Mouse (Mus musculus) naive thymus-derived CD4-positive, alpha-beta T cell, adult 2 months (primary cell): ENCODE measurements around the gene Bphl.
"Not testable (repeated sequence)": the region's sequence is repeated elsewhere in the genome, so short reads cannot be mapped to it uniquely, and the experiment has no call there.

Source experiments
- DNase-seq: peaks from one replicate; pipeline ENCODE4 v3.0.0-alpha.2; 2011; ENCODE audit warnings: low read depth

The Bphl gene

DNA sequence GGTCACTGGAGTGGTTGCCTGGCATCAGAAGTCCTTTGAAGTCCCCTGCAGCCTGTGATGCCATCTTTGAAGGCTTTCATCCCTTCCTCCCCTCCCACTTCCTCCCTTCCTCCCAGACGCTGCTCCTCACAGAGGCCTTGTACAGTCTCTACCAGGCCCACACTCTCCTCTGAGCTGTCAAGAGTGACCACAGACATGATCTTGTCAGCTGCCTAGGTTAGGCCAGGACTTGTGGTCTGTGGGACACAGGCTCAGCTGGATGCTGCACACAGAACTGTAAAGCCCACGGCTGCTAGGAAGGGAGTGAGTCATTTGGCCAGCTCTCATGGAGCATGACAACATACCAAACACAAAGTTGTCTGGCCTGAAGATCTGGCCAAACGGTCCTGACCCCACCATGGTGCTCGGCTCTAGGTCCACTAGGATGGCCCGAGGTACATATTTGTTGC, 50.8 kb downstream of the Bphl start:
- DNase-seq: not testable (repeated sequence)

DNA sequence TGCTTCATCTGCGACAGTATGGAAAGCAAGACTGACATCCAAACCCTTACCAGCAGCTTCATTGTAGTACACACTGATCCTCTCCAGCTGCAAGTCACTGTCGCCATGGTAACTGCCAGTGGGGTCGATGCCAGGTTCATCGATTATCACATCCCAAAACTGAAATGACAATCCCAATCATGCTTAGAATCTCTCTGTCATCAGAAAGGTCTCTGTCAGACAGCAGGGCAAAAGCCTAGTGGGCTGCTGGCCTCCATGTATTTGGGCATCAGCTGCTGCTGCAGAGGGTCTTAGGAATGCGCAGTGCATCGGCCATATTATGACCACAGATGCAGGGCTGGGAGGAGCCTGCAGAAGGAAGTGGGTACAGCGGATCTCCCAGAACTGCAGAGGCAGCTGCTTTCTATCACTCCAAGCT, 51.5 kb downstream of the Bphl start:
- DNase-seq: peak; percentile 46

DNA sequence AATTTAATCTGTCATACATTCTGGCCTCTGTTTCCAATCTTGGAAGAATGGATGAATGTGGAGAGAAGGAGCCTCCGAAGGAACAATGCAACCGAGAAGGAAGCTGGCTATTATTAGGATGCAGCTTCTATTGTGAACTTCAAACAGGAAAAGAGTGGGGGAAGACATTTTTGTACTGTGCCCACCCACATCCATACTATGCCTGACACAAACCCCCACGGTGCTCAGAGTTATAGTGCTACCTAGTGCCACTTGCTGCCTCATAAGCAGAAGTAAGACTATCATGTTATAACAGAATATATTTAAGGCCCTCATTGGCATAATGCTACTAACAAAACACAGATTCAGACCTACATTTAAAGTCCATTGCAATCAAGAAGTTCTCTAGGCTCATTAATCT, 52.0 kb downstream of the Bphl start:
- DNase-seq: no peak

DNA sequence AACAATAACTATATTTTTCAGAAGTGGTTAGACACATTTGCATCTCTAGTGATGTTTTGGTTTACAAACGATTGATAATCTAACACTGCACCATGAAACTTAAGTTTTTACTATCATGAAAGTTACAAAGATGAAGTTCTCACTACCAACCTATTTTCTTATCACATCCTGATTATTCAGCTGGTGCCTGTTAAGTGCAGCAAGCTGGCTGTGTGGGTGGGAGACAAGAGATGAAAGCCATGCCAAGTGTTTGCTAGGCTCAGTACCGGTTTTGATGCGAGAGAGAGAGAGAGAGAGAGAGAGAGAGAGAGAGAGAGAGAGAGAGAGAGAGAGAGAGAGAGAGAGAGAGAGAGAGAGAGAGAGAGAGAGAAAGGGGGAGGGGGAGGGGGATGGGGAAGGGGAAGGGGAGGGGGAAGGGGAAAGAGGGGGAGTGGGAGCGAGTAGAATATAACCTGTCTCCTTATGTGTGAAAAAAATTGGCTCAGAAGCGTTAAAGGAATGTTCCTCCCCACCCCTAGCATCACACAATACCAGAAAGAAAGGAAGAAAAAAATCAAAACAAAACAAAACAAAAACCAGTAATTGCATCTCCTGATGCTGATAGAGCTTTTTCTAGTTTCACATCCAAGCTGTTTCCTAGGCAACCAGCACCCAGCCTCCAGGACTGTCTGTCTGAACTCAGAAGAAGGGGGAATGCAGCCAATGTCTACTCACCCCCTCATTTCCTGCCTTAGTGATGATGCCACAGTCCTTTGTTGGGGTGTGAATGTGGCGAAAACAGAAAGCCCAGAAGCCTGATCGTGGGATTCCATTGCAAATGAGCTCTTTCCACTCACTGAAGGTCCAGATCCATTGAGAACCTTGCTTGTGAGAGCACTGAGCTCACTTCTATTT, 58.4 kb downstream of the Bphl start:
- DNase-seq: peak; percentile 79

DNA sequence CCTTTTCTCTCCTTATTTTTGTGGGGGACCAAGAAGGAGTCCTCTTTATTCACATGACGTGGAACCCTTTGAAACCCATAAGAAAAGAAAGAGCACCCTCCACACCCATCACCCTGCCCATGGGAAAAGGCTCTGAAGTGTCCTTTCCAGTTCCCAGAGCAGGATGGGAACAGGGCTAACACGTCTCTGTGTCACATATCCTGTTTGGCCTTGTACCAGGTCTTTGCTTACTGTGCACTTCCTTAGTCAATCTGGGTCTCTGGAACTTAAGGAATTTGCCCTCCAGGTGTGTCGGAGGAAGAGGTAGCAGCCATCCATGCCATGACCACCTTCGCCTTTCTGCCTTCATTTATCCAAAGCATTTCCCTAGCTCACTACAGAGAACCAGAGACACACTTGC, 59.1 kb downstream of the Bphl start:
- DNase-seq: no peak

DNA sequence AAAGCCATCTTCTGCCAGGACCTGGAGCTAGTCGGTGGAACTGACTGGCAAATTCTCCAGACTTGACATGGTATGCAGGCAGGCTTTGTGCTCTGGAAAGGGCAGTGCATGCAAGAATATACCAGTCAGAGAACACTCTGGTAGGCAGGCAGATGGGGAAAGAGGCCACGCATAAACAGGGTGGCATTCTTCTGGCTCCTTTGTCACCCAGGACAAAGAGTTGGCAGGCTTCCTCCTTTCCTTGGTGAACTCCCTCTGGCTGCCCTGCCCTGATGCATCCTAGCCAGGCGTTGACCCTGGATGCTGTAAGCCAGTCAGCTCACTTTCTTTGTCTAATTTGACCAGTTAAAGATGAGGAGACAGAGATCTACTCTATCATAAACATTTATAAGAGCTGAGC, 59.7 kb downstream of the Bphl start:
- DNase-seq: no peak

DNA sequence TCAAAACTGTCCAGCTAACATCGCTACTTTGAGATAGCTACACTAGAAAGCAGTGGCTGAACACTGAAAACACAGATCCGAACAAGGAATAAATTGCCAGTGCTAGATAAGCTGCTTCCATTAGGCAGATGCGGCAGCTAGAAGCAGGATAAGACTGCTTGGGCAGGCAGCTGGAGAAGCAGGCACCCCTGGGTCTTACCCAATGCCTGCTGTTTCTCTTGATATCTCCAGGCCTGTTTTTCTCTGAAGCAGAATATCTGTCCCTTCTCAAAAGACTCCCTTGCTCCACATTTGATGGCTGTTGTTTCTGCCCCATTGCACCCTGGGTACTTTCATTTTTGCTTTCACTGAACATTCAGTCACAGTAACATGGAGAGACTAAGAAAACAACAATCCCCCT, 63.3 kb downstream of the Bphl start:
- no peak for DNase-seq

DNA sequence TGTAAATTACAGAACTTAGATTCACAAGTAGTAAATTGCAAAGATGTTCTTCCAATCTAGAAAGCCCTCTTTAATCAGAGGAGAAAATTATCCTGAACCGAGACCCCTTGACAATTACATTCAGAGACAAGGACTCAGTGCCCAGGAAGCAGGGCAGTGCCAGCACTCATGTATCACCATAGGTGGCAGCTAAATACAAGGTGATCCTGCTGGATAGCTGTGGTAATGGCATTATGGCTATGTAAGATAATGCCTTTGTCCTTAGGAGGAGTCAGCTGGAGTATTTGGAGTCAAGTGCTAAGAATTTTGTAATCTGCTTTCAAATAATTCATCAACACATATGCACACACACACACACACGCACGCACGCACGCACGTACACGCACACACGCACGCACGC, 63.9 kb downstream of the Bphl start:
- no peak for DNase-seq

DNA sequence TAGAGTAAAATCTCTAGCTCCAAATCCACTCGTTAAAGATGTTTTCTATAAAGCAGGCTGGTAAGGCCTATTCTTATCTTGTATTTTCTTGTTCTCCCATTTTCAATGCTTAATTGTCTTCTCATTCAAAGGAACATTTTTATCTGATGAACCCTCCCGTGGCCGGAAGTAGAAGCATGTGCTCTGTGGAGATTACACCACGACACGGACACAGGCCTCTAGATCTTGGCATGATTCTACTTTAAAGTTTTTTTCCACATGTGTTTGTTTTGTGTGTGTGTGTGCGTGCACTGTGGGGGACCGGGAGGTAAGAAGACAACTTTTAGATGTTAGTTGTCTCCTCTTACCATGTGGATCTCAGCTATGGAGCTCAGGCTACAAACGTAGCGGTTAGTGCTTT, 64.5 kb downstream of the Bphl start:
- no peak for DNase-seq

DNA sequence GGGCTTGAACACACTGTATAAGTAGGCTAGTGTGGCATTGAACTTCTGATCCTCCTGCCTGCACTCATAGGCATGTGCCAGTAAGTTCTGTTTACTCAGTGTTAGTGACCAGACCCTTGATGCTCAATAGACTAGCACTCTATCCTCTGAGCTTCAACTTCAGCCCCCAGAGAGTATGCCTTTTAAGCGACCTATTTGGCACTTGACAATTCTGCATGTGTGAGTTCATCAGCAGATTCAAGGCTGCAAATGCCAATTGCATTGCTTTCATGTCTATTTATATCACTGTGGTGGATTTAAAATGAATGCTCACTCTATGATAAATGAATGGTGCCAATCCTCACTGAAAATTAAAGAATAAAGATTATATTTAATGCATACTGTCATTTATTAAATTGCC, 68.0 kb downstream of the Bphl start:
- DNase-seq: no peak

DNA sequence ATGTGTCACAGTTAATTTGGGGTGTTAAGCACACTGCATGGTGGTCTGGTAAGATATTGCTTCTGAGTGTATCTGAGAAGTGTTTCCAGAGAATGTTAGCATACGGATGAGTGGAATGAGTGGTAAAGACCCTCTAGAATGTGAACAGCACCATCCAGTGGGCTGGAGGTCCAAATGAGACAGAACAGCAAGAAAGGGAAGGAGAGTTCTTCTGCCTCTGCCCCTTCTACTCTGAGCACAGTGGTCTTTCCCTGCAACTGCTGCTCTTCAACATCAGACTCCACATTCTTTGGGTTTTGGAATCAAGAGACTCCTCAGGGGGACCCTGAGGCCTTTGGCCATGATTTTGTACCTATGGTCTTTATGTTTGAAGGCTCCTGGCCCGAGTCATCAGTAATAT, 68.9 kb downstream of the Bphl start:
- no peak for DNase-seq

DNA sequence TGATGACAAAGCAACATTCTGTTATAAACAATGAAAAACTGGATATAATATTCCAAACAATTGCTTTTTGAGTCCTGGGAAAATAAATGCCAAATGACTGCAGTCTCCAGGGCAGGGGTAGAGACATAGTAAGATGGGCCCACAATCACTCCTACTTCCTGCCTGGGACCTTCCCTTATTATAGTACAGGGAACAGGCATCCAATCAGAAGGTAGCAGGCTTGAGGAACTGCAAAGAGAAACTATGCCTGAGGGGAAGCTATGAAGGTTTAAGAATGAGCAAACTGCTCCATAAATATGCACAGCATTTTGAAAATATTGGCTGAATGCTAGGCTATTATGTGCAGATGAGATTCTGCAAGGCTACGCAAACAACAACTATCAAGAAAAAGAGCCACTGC, 69.6 kb downstream of the Bphl start:
- no peak for DNase-seq

DNA sequence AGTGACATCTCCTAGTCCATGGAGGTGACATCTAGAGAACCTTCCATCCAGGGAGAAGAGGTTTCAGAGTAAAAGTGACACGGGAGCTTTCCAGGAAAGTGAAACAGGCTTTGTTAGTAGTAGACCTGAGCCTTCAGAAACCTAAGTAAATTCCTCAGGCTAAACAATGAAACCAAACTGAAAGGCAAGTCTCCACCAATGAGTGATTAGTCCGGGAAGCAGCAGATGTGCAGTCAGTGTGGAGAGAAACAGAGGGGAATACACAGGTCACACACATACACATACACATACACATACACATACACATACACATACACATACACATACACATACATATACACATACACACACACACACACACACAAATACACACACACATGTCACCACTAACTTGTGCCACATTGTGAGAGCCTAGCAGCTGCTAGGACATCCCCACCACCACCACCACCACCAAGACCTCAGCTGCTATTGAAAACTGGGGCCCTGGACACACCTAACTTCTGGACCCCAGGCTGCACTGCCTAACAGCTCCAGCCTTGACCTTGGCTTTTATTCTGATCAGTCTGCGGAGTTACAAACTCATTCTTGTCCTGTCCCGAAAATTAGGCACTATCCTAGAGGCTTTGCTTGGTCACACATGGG, 71.8 kb downstream of the Bphl start:
- DNase-seq: no peak

DNA sequence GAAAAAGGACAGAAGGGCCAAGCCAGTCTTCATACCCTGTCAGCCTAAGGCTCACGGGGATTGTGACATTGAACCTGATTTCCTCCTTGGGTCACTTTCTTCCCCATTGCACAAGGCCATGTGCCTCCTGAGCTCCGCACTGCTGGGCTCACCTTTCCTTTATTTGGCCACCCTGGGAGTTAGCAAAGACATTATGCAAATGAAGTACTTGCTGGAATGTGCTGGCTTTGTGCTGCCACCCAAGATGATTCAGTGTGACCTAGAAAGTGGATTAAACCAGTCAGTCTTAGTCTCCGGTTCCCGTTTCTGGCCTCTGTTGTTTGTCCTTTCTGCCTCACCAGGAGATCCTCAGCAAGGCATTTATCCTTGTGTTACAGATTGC, 72.3 kb downstream of the Bphl start:
- no peak for DNase-seq

DNA sequence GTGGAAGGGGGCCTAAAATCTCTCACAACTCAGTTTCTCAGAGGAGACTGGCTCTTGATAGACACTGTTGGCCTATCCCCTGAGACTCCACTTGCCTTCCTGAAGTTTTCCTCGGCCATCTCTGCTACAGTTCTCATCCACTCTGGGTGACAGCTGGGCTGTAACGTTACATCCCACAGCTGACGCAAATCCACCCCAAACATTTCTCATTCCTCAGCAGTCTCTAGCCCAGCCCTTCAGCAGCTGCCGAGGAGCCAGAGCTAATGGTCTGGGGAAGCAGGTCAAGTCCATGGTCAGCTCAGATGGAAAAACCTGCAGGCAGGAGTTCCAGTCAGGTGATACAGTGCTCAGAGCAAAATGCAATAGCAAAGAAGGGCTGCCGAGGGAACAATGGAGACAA, 73.6 kb downstream of the Bphl start:
- DNase-seq: no peak

DNA sequence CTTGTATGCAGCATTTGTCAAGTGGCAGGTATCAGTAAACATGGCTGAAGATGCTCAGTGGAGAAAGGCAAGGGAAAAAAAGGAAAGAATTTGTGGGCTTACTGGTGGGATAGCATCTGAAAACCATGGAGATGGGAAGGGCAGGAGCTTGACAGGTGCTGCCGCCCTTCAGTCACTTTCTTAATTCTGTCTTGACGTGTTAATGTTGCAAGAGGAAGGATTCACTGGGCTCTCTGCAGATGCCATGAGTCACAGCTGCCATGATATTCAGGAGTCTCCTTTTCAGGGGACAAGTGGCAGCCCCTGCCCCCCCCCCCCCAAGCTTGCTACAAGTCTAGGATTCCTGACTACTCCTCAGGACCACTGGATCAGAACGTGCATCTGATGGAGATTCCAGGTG, 74.5 kb downstream of the Bphl start:
- no peak for DNase-seq

DNA sequence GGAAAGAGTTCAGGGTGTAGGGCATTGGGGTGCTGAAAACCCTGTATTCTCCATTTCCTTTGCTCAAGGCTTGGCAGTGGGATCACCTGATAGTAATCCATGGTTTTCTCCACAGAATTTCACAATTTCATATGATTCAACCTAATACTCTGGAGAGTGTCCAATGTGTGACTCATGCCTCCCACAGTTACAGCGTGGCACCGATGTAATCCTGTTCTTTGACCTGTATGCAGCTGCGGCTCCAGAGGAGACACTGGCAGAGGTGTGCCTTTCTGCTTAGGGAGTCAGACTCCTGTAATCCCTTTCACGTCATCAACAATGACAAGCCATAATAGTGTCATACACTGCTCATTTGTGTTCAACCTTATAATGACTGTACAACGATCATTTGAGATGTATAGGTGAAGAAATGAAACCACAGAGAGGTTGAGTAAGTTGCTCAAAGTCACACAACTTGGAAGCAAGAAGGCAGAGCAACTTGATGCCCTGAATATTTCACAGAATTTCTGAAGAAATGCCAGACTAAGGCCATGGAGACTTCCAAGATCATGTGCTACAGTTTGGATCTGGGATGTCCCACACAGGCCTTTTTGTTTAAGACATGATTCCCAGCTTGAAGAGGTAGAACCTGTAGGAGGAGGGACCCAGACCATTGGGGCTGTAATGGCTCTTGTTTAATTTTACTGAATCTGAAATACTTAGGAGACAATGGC, 75.1 kb downstream of the Bphl start:
- no peak for DNase-seq

DNA sequence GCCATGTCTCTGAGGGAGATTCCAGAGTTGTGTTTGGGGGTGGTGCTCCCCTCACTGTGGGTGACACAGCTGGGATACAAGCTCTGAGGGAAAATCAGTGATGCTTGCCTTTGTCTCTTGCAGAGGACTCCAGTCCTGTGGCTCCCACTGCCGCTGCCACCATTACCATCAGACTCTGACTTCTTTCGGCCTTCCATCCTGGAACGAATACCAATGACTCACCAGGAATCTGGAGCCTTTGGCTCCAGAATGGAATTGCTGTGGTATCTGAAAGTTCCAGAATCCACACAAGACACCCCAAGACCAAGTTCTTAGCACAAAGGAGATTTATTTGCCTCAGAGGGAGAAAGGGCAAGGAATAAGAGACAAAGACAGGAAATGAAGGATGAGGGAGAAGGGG, 75.7 kb downstream of the Bphl start:
- DNase-seq: no peak

DNA sequence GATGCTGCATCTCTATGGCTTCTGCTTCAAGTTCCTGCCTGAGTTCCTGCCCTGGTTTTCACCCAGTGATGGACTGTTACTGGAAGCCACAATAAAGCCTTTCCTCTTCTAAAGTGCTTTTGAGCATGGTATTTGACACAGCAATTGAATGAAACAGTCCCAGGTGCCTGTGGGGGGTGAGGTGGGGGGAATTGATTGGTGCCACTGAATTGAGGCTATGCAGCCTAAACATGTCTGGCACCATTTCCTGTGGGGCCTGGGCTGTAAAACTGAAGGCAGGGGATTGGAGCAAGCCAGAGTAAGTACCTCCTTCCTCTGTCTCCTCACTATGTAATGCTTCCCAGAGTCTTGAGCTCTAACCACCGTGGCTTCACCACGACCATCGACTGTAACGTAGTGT, 77.3 kb downstream of the Bphl start:
- peak; percentile 34 for DNase-seq

DNA sequence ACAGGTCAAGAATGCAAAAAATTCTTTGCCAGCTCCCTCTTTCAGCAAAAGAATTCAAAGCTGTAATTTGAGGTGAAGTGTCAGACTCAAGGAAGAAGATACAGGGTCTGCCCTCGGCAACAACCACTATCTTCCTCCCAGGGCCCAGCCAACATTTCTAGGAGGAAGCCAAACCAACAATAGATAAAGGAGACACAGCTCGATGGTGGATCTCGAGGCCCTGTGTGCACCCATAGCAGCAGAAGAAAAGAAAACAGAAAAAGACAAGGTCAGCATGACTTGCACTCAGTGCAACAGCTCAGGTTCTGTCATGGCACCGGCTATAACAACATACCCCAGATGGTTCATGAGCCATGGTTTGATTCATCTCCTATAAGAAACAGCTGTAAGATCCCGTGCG, 79.1 kb downstream of the Bphl start:
- DNase-seq: no peak

DNA sequence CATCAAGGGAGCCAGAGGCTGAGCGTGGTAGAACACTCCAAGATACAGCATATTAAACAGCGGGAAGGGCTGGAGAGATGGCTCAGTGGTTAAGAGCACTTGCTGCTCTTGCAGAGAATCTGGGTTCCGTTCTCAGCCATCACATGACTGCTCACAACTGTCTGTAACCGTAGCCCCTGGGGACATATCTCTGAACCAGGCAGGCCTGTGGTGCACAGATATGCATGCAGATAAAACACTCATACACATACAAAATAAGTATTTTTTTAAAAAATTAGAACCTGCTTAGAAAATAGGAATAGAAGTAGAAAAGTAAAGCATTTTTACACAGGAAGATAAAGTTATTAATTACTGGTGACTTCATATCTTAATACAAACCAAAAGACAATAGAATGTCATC, 81.4 kb downstream of the Bphl start:
- no peak for DNase-seq

DNA sequence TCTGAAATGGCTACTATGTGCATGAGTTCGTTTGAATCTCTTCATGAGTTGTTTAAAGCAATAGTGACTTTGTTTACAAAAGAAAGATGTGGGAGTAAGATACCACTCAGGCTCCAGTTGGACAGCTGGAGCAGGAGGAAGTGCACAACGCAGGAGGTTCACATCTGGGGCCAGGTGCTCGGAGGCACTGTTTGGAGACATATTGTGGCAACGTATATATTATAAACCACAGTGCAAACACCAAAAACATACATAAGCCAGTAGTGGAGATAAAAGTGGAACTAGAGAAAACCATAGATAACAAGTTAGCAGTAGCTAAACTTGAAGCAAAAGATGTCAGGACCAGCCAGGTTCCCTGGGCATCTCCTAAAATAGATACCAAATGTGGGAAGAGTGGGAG, 82.0 kb downstream of the Bphl start:
- DNase-seq: no peak

DNA sequence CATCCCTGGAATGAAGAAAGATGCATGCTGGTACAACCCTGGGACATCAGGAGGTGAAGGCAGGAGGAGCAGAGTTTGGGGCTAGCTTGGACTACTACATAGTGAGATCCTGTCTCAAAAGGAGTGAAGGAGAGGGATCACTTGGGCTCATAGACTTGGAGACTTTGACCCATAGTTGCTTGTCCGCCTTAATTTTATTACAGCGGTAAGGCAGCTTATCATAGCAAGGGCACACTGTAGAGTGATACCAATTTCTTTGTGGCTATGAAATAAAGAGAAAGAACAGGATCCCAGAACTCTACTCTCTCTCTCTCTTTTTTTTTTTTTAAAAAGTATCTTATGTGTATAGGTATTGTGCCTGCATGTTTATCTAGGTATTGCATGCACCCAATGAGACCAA, 83.1 kb downstream of the Bphl start:
- no peak for DNase-seq
